Mouse (Mus musculus): ENCODE data around the gene Ssx2ip. TPM values are rescaled to one million over a fixed set of nuclear protein-coding genes. Genes with fewer than 3 reads are reported as not detected.

The Ssx2ip gene
- polyA plus RNA-seq, 1 experiment from 2014 or later, result 16.6 TPM

DNA sequence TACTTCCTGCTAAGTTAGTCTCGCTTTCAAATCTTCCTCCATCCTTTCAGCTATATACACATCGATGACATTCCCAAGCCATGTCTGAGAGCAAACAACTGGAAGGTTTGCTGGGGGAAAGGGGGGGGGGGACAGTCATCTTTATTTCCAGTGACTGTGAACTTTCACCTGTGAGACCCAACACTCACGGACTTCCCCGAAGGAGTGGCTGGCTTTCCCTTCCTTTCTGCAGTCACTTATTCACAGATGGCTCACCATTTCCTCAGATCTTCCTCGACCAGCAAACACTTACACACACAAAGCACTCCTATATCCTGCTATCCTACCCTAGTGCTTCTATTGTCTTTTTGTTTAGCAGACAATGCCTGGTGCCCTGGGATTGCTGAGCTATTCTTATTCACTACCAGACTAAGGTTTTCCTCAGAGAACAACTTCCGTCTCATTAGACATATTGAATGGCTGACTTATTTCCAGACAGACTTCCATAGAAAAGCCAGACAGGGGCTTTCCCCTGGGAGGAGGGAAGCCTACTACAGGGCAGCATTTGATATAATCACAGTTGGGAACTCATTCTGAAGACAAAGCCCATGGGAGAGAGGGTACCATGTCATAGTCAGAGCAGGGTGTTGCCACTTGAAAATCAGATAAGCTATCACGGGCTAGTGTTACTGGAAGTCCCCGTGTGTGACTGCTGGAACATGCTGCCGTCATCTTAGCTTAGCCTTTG, 24.5 kb upstream of the Ssx2ip start:
- no peaks in the 10 kb centered on the region for H3K36me3 ChIP-seq (replicated peaks)
- H3K27ac ChIP-seq, result no peak overlapping the region
- H3K9ac ChIP-seq, result no peak overlapping the region
- H3K9me3 ChIP-seq, result no peaks in the 10 kb centered on the region
- WGBS, result 26% methylated on average over 9 of the region's 9 CpGs
- H3K27me3 ChIP-seq (replicated peaks), result no peaks in the 10 kb centered on the region
- H3K4me3 ChIP-seq, result no peak overlapping the region
- ATAC-seq (replicated peaks), result no peak
- H3K4me2 ChIP-seq, result no peak overlapping the region
- 0 out of 2 replicates have a peak, but pooled peaks cover 3% of the 10 kb centered on the region for H3K4me1 ChIP-seq

- H3K4me1 ChIP-seq, result 0 out of 2 replicates have a peak, but pooled peaks cover 3% of the 10 kb centered on the region
- WGBS, result 88% methylated on average over 2 of the region's 2 CpGs
- H3K27ac ChIP-seq, result no peak overlapping the region
- no peak overlapping the region for H3K4me2 ChIP-seq
- no peak for ATAC-seq (replicated peaks)
- H3K9me3 ChIP-seq, result no peaks in the 10 kb centered on the region
- H3K36me3 ChIP-seq (replicated peaks), result no peaks in the 10 kb centered on the region
- H3K27me3 ChIP-seq (replicated peaks), result no peaks in the 10 kb centered on the region
- H3K4me3 ChIP-seq, result no peak overlapping the region
- H3K9ac ChIP-seq, result no peak overlapping the region
Observed at GRCm38 (mm10) chr3:146380874-146381273, 23.6 kb upstream of the Ssx2ip start.

GRCm38 (mm10) chr3:146381471-146381870, 23.0 kb upstream of the Ssx2ip start:
- no peak overlapping the region for H3K9ac ChIP-seq
- 0 out of 2 replicates have a peak, but pooled peaks cover 3% of the 10 kb centered on the region for H3K4me1 ChIP-seq
- no peaks in the 10 kb centered on the region for H3K36me3 ChIP-seq (replicated peaks)
- H3K27me3 ChIP-seq (replicated peaks), result no peaks in the 10 kb centered on the region
- ATAC-seq (replicated peaks), result no peak
- H3K4me3 ChIP-seq, result no peak overlapping the region
- no peak overlapping the region for H3K27ac ChIP-seq
- 92% methylated on average over 9 of the region's 9 CpGs for WGBS
- H3K4me2 ChIP-seq, result no peak overlapping the region
- no peaks in the 10 kb centered on the region for H3K9me3 ChIP-seq

- no peaks in the 10 kb centered on the region for H3K36me3 ChIP-seq (replicated peaks)
- no peaks in the 10 kb centered on the region for H3K4me1 ChIP-seq
- H3K9me3 ChIP-seq, result no peaks in the 10 kb centered on the region
- H3K4me3 ChIP-seq, result no peak overlapping the region
- no peaks in the 10 kb centered on the region for H3K27me3 ChIP-seq (replicated peaks)
- no peak overlapping the region for H3K27ac ChIP-seq
- 58% methylated on average over 3 of the region's 3 CpGs for WGBS
- no peak overlapping the region for H3K4me2 ChIP-seq
- no peak for ATAC-seq (replicated peaks)
- H3K9ac ChIP-seq, result no peak overlapping the region
Observed at GRCm38 (mm10) chr3:146386800-146387199, 17.6 kb upstream of the Ssx2ip start.

DNA sequence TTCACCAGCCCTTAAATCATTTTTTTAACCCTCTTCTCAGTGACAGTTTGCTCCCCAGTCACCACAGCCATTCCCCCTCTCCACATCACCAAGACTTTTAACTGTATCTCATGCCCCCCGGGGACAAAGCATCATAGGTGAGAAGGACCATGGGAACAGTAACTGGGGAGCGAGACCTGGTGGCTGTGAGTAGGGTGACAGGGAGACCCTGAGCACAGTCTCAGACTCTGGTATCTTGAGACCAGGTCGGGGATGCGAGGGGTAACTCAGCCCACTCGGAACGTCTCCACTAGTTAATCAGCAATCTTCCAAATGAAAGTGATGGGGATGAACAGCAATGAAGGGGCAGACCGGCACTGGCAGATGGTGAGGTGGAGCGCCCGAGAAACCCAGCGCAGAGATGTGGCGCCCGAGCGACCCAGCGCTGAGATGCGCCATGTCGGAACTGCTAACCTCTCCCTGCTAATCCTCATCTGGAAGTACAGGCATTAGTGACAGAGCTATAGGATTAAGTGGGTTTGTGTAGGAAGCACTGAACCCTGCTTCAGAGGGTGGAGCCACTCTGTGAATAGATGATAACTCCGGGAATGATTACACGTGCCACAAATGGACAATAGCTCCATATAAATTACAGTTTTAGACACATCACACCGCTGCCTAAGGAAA, 11.7 kb upstream of the Ssx2ip start:
- peak; percentile 56; the same call in 1 of the 2 replicates for ATAC-seq (replicated peaks)
- Histone ChIP-seq H3K4me3 (peak overlapping the region; percentile 16), H3K4me2 (peak overlapping the region; percentile 36)

DNA sequence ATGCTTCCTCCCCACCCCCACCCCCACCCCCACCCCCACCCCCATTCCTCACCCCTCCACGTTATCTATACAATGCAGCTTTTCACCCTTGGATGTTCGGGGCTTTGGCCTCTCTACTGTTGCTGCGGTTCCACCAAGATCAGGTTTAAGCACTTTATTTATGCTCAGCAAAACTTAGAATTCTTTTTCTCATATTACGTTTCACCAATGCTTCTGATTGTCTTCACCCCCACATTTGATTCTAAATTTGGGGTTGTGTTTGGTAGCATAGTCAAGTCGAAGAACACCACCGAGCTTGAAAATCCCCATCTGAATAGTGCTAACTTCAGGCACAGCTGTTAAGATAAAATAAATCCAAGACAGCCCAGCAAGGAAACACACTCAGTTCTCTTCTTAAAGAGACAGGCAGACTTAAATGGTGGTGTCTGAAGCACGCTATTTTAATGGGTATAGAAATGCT, 10.8 kb upstream of the Ssx2ip start:
- WGBS, result 27% methylated on average over 7 of the region's 7 CpGs
- H3K9ac ChIP-seq, result no peak overlapping the region
- H3K4me1 ChIP-seq, result no peaks in the 10 kb centered on the region
- no peak overlapping the region for H3K4me3 ChIP-seq
- ATAC-seq (replicated peaks), result 0 out of 2 replicates have a peak, but pooled peaks have one; percentile 17
- no peaks in the 10 kb centered on the region for H3K9me3 ChIP-seq
- H3K4me2 ChIP-seq, result peak overlapping the region; percentile 36; the same call in 1 of the 2 replicates
- H3K27ac ChIP-seq, result no peak overlapping the region
- H3K27me3 ChIP-seq (replicated peaks), result no peaks in the 10 kb centered on the region
- no peaks in the 10 kb centered on the region for H3K36me3 ChIP-seq (replicated peaks)

More for the DNA sequence above, 11.7 kb upstream of the Ssx2ip start:
- Histone ChIP-seq H3K4me1 (no peaks in the 10 kb centered on the region), H3K36me3 (replicated peaks) (no peaks in the 10 kb centered on the region), H3K9ac (peak overlapping the region; percentile 6; the same call in 1 of the 2 replicates), H3K27ac (no peak overlapping the region), H3K27me3 (replicated peaks) (no peaks in the 10 kb centered on the region), H3K9me3 (no peaks in the 10 kb centered on the region)
- WGBS, result 62% methylated on average over 19 of the region's 19 CpGs

DNA sequence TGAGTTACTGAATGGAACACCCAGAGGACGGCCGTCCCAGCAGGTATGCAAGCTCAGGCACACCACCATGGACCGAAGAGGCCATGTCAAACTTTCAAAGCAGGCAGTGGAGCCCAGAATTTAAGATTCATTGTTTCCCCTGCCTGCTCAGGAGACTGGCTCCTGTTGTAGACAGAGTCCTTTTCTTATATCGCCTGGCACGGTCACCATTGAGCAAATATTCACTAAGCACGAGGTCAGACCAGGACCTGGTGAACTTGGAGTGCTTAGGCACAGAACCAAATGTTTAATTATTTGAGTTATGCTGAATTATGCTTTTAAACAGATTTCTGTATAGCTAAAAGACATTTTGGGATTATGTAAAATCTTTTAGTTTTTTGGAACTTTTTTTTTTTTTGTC, 8.2 kb upstream of the Ssx2ip start:
- WGBS, result 79% methylated on average over 6 of the region's 6 CpGs
- Histone ChIP-seq H3K4me2 (no peak overlapping the region), H3K4me3 (no peak overlapping the region), H3K9me3 (no peaks in the 10 kb centered on the region), H3K36me3 (replicated peaks) (no peaks in the 10 kb centered on the region), H3K27me3 (replicated peaks) (no peaks in the 10 kb centered on the region), H3K9ac (no peak overlapping the region), H3K27ac (no peak overlapping the region), H3K4me1 (no peaks in the 10 kb centered on the region)
- ATAC-seq (replicated peaks), result no peak

DNA sequence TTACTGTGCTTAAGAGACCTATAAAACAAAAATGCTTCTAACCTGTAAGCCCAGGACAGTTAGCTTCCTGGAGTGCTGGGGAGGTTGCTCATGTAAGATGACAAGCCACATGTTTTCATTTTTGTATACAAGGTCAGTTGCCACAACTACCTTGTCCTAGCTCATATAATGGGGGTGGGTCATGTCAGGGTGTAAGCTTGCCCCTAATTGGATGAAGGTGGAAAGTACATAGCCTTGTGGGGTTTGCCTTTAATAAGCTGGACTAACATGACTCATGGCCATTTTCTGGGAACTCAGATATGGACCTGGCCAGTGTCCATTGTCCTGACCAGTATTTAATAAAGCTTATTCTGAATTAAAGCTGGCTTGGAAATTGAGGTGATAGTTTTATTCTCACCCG, 7.5 kb upstream of the Ssx2ip start:
- ATAC-seq (replicated peaks), result no peak
- Histone ChIP-seq H3K4me2 (no peak overlapping the region), H3K4me3 (no peak overlapping the region), H3K9ac (no peak overlapping the region), H3K27me3 (replicated peaks) (no peaks in the 10 kb centered on the region), H3K36me3 (replicated peaks) (no peaks in the 10 kb centered on the region), H3K27ac (no peak overlapping the region), H3K4me1 (no peaks in the 10 kb centered on the region), H3K9me3 (no peaks in the 10 kb centered on the region)
- WGBS, result 98% methylated on average over 1 of the region's 1 CpGs

GRCm38 (mm10) chr3:146397847-146398246, 6.6 kb upstream of the Ssx2ip start:
- Histone ChIP-seq H3K4me3 (no peak overlapping the region), H3K9me3 (no peaks in the 10 kb centered on the region), H3K27me3 (replicated peaks) (no peaks in the 10 kb centered on the region), H3K4me2 (no peak overlapping the region), H3K4me1 (no peaks in the 10 kb centered on the region), H3K27ac (no peak overlapping the region), H3K36me3 (replicated peaks) (no peaks in the 10 kb centered on the region), H3K9ac (no peak overlapping the region)
- ATAC-seq (replicated peaks), result no peak
- 90% methylated on average over 4 of the region's 4 CpGs for WGBS

- ATAC-seq (replicated peaks), result no peak
Observed at GRCm38 (mm10) chr3:146399203-146399602, 5.2 kb upstream of the Ssx2ip start.

DNA sequence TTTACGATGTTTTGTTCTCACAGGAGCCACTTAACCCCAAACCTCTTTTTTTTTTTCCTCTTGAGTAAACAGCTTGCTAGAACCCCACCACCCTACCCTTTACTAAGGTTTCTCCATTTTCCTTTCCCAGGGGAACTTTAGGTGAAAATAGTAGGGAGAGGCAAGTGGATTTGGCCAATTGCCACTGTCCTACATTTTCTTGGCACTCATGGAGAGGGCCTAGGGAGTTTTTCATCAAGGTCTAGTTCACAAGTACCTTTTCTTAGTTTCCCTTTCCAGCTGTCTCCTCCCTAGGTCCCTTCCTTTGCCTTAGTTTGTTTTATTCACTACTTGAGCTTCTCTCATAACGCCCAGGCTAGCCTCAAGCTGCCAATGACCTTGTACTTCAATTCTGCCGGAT, 672 bp upstream of the Ssx2ip start:
- no peak for ATAC-seq (replicated peaks)
- Histone ChIP-seq H3K4me1 (peaks cover 32% of the 10 kb centered on the region), H3K4me2 (peak overlapping the region; percentile 83), H3K27me3 (replicated peaks) (no peaks in the 10 kb centered on the region), H3K9me3 (no peaks in the 10 kb centered on the region), H3K27ac (peak overlapping the region; percentile 85), H3K9ac (peak overlapping the region; percentile 68), H3K36me3 (replicated peaks) (no peaks in the 10 kb centered on the region), H3K4me3 (peak overlapping the region; percentile 70)
- WGBS, result 36% methylated on average over 3 of the region's 3 CpGs

More at GRCm38 (mm10) chr3:146399203-146399602, 5.2 kb upstream of the Ssx2ip start:
- Histone ChIP-seq H3K4me2 (no peak overlapping the region), H3K36me3 (replicated peaks) (no peaks in the 10 kb centered on the region), H3K4me1 (peaks cover 5% of the 10 kb centered on the region), H3K27ac (no peak overlapping the region), H3K9me3 (no peaks in the 10 kb centered on the region), H3K4me3 (no peak overlapping the region), H3K9ac (no peak overlapping the region), H3K27me3 (replicated peaks) (no peaks in the 10 kb centered on the region)
- 90% methylated on average over 5 of the region's 5 CpGs for WGBS

DNA sequence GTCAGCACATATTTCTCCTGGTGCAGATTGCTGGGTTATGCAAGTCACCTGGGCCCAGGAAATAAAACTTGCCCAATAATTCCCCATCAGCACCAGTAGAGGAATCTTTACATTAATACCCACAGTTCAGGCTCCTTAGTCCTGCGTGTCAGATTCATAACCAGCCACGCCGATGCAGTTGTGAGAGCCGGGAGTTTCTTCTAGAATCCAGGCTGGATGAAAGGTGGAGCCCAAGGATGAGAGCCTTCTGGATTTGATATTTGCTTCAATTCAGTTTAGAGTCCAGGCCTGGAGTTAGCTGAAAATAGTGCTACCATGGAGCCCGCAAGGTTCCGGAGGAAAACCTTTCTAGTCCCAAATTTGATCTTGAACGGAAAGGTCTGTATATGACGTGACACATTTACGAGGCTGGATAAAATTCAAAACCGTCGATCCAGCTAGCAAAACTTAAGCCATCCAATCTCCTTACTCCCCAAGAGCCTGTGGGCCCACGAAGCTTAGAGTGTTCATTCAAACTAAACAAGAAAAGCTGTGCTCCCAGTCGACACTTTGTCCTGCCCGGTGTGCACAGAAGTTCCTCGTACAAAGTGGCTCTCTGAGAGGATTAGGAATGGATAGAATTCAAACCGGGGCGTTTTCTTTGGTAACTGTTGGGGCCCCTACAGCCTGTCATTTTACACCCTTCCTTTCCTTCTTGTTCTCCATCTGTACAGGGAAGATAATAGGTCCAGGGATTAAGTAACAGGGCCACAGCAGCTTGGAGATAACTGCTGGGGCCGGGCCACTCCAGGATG, 968 bp downstream of the Ssx2ip start:
- H3K4me2 ChIP-seq, result peak overlapping the region; percentile 83
- no peaks in the 10 kb centered on the region for H3K9me3 ChIP-seq
- H3K4me1 ChIP-seq, result peaks cover 32% of the 10 kb centered on the region
- H3K27me3 ChIP-seq (replicated peaks), result no peaks in the 10 kb centered on the region
- peak overlapping the region; percentile 70 for H3K4me3 ChIP-seq
- peak overlapping the region; percentile 85 for H3K27ac ChIP-seq
- no peak for ATAC-seq (replicated peaks)
- WGBS, result 13% methylated on average over 18 of the region's 18 CpGs
- no peaks in the 10 kb centered on the region for H3K36me3 ChIP-seq (replicated peaks)
- peak overlapping the region; percentile 82 for H3K9ac ChIP-seq
